Mouse (Mus musculus) lung, postnatal 0 days (tissue): ENCODE data around the gene Nt5dc1. TPM values are rescaled to one million over a fixed set of nuclear protein-coding genes. Genes with fewer than 3 reads are reported as not detected.

Experiments used
- ATAC-seq: fragments of 200-750 bp; cut with Nextera tagmentation; 2 replicates; pipeline ENCODE4 v1.8.0; 2017; ENCODE audit warnings: moderate library complexity
- DNase-seq: peaks from one replicate; pipeline ENCODE4 v3.0.0-alpha.2; 2016; ENCODE audit warnings: low spot score
- H3K27ac ChIP-seq: fragments of 300-500 bp; sonication (generic); 2 replicates; pipeline ENCODE4 v1.5.1; 2014; ENCODE audit warnings: antibody characterized with exemption, mild to moderate bottlenecking, low read length, mixed read lengths
- H3K27me3 ChIP-seq: fragments of 300-500 bp; sonication (generic); replicated peaks from 2 replicates; pipeline ENCODE4 v1.6.1; 2014; ENCODE audit warnings: low read length, mixed read lengths; ENCODE audit not compliant: insufficient read depth
- H3K36me3 ChIP-seq: fragments of 300-500 bp; sonication (generic); 2 replicates; pipeline ENCODE4 v1.6.1; 2014; ENCODE audit warnings: low read length, mixed read lengths; ENCODE audit not compliant: insufficient read depth
- H3K4me1 ChIP-seq: fragments of 300-500 bp; sonication (generic); 2 replicates; pipeline ENCODE4 v1.6.1; 2014; ENCODE audit warnings: antibody characterized with exemption, low read depth, low read length, mixed read lengths; ENCODE audit not compliant: insufficient read depth
- H3K4me2 ChIP-seq: fragments of 300-500 bp; sonication (generic); replicated peaks from 2 replicates; pipeline ENCODE4 v1.6.1; 2014; ENCODE audit warnings: low read depth, mild to moderate bottlenecking, low read length, moderate library complexity, mixed read lengths
- H3K4me3 ChIP-seq: fragments of 300-500 bp; sonication (generic); 2 replicates; pipeline ENCODE4 v1.5.1; 2014; ENCODE audit warnings: low read depth, low read length
- H3K9ac ChIP-seq: fragments of 300-500 bp; sonication (generic); replicated peaks from 2 replicates; pipeline ENCODE4 v1.6.1; 2014; ENCODE audit warnings: low read depth, mild to moderate bottlenecking
- H3K9me3 ChIP-seq: fragments of 300-500 bp; sonication (generic); 2 replicates; pipeline ENCODE4 v1.6.1; 2016; ENCODE audit warnings: low read length, mixed read lengths
- CTCF ChIP-seq: IDR thresholded peaks from 2 replicates; pipeline ENCODE4 v1.5.1; 2016; ENCODE audit warnings: antibody characterized with exemption, mild to moderate bottlenecking
- EP300 ChIP-seq: IDR thresholded peaks from 2 replicates; pipeline ENCODE4 v1.6.1; 2016; ENCODE audit warnings: antibody characterized with exemption, mild to moderate bottlenecking, control low read depth
- WGBS: fragments of 180-500 bp; shearing (Covaris S2); extraction: QIAGEN DNeasy Blood & Tissue Kit; methylation state at CpG from one replicate; pipeline ENCODE4 v1.1.7; 2014; 5-methylcytosine and 5-hydroxymethylcytosine counted together
- polyA plus RNA-seq: library from polyadenylated mRNA; unstranded; fragments of >200 nt; fragmentation: Nextera tagmentation; extraction: Ambion mirVana; gene quantifications from 2 replicates; pipeline ENCODE4 v1.2.1, GENCODE M21; 2015

The Nt5dc1 gene
- polyA plus RNA-seq, 1 experiment from 2014 or later = 11.3 TPM

GRCm38 (mm10) chr10:34399267-34399666, 19.1 kb downstream of the Nt5dc1 start:
- no peak for ATAC-seq
- Histone ChIP-seq H3K9ac (no peak overlapping the region), H3K27ac (no peak overlapping the region), H3K4me3 (no peak overlapping the region), H3K4me1 (no peaks in the 10 kb centered on the region), H3K9me3 (no peaks in the 10 kb centered on the region), H3K27me3 (no peaks in the 10 kb centered on the region), H3K4me2 (no peak overlapping the region), H3K36me3 (peaks cover 10% of the 10 kb centered on the region)
- no peak for DNase-seq
- no peak for TF ChIP-seq CTCF
- no peak for TF ChIP-seq EP300

GRCm38 (mm10) chr10:34396959-34397358, 21.4 kb downstream of the Nt5dc1 start:
- WGBS = 89% methylated on average over 4 of the region's 4 CpGs
- Histone ChIP-seq H3K27ac (no peak overlapping the region), H3K9me3 (no peaks in the 10 kb centered on the region), H3K4me3 (no peak overlapping the region), H3K27me3 (no peaks in the 10 kb centered on the region), H3K4me2 (no peak overlapping the region), H3K4me1 (no peaks in the 10 kb centered on the region), H3K9ac (no peak overlapping the region), H3K36me3 (peaks cover 2% of the 10 kb centered on the region)
- no peak for DNase-seq
- ATAC-seq = no peak
- TF ChIP-seq CTCF (no peak), EP300 (no peak)

GRCm38 (mm10) chr10:34389681-34390080, 28.7 kb downstream of the Nt5dc1 start, which contains the start of gene Col10a1:
Gene Col10a1 (plus strand): TSS chr10:34389981.
- WGBS = 74% methylated on average over 8 of the region's 8 CpGs
- Histone ChIP-seq H3K4me3 (no peak within 1 kb of the TSS), H3K27ac (no peak within 1 kb of the TSS)

GRCm38 (mm10) chr10:34385636-34386035, 32.7 kb downstream of the Nt5dc1 start:
- no peaks in the 10 kb centered on the region for H3K27me3 ChIP-seq
- WGBS = 62% methylated on average over 5 of the region's 5 CpGs
- ATAC-seq (no peak), DNase-seq (no peak)
- no peak overlapping the region for H3K4me2 ChIP-seq
- no peak for TF ChIP-seq CTCF
- no peak for TF ChIP-seq EP300
- no peaks in the 10 kb centered on the region for H3K9me3 ChIP-seq
- H3K36me3 ChIP-seq = no peaks in the 10 kb centered on the region
- H3K9ac ChIP-seq = no peak overlapping the region
- no peaks in the 10 kb centered on the region for H3K4me1 ChIP-seq
- no peak overlapping the region for H3K27ac ChIP-seq
- H3K4me3 ChIP-seq = no peak overlapping the region

More at GRCm38 (mm10) chr10:34389681-34390080, 28.7 kb downstream of the Nt5dc1 start, which contains the start of gene Col10a1:
- no peak for DNase-seq
- Histone ChIP-seq H3K9me3 (no peaks in the 10 kb centered on the region), H3K4me1 (no peaks in the 10 kb centered on the region), H3K4me2 (no peak within 1 kb of the TSS), H3K36me3 (no peaks in the 10 kb centered on the region; the same call in 1 of the 2 replicates), H3K27me3 (no peaks in the 10 kb centered on the region), H3K9ac (no peak within 1 kb of the TSS)
- TF ChIP-seq CTCF (no peak), EP300 (no peak)
- ATAC-seq = no peak

GRCm38 (mm10) chr10:34373332-34373731, 45.0 kb downstream of the Nt5dc1 start:
- WGBS = 61% methylated on average over 7 of the region's 7 CpGs
- no peaks in the 10 kb centered on the region for H3K9me3 ChIP-seq
- no peaks in the 10 kb centered on the region for H3K27me3 ChIP-seq
- H3K4me2 ChIP-seq = no peak overlapping the region
- no peak overlapping the region for H3K27ac ChIP-seq
- no peaks in the 10 kb centered on the region for H3K36me3 ChIP-seq
- H3K9ac ChIP-seq = no peak overlapping the region
- ATAC-seq = no peak
- DNase-seq = no peak
- TF ChIP-seq EP300 (no peak), CTCF (no peak)
- no peaks in the 10 kb centered on the region for H3K4me1 ChIP-seq
- no peak overlapping the region for H3K4me3 ChIP-seq

- DNase-seq = no peak
Observed at GRCm38 (mm10) chr10:34368138-34368537, 50.2 kb downstream of the Nt5dc1 start.

GRCm38 (mm10) chr10:34363756-34364155, 54.6 kb downstream of the Nt5dc1 start:
- Histone ChIP-seq H3K36me3 (no peaks in the 10 kb centered on the region), H3K9ac (no peak overlapping the region), H3K9me3 (no peaks in the 10 kb centered on the region), H3K27me3 (no peaks in the 10 kb centered on the region), H3K27ac (no peak overlapping the region), H3K4me3 (no peak overlapping the region), H3K4me1 (no peaks in the 10 kb centered on the region), H3K4me2 (no peak overlapping the region)
- TF ChIP-seq CTCF = no peak
- TF ChIP-seq EP300 = no peak
- no peak for DNase-seq
- ATAC-seq = no peak

More at GRCm38 (mm10) chr10:34368138-34368537, 50.2 kb downstream of the Nt5dc1 start:
- ATAC-seq = no peak
- H3K27me3 ChIP-seq = no peaks in the 10 kb centered on the region
- H3K4me2 ChIP-seq = no peak overlapping the region
- no peaks in the 10 kb centered on the region for H3K36me3 ChIP-seq
- no peak overlapping the region for H3K4me3 ChIP-seq
- H3K9ac ChIP-seq = no peak overlapping the region
- H3K4me1 ChIP-seq = no peaks in the 10 kb centered on the region
- H3K9me3 ChIP-seq = no peaks in the 10 kb centered on the region
- WGBS = 64% methylated on average over 5 of the region's 5 CpGs
- no peak overlapping the region for H3K27ac ChIP-seq
- TF ChIP-seq CTCF = peak; percentile 61
- no peak for TF ChIP-seq EP300
